Mouse (Mus musculus) monocyte, adult 59 days (primary cell): ENCODE data around the gene Myrfl. TPM values are rescaled to one million over a fixed set of nuclear protein-coding genes. Genes with fewer than 3 reads are reported as not detected.

Experiments
- total RNA-seq, 2 experiments: library from RNA; stranded (reverse); gene quantifications; one replicate each; pipeline ENCODE4 v1.2.4; 2023

The Myrfl gene
- total RNA-seq, result not detected

DNA sequence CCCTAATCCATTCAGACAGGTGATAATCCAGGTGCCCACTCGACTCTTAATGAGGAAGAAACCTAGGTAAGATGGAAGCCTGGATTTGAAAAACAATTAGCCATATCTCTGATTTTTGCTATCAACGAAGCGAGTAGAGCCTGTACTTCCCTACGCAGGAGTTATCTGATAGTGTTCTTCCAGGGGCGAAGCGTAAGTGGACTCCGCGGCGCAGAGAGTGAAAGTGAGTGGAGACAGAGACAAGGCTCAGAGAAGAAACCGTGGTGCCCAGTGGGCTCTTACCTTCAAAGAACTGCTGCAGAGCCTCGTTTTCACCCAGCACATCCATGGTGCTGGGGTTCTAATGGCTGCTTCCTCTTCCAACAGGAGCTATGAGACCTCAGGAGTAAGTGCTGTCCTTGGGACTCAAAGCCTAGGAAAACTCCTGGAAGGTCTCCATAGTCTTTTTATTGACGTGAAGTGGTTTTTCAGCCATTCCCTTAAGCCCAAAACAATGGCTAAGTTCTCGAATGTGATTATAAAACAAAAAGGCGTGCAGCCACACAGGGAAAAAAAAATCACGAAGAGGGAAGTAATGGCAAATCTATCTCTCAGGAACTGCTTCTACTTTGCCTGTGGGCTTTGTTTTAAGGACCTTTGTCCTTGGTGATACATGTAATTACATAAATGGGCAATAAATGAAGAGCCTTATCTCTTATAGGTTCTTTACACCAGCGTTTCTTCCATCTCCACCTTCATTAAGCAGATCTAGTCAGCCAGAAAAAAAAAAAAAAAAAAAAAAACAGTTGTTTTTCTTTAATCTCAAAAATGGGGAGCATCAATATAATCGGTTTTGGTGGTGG, at the start of gene Myrfl:
Gene Myrfl (minus strand): TSS at position 584 of the 842 bp plus-strand sequence.

Other genes starting within 250 kb of the Myrfl start
- gene Rab3ip, start 53.9 kb upstream of the Myrfl start, total RNA-seq, result 10 to 100 TPM; 13.7 to 16.0 TPM
- gene Gm10271, start 75.7 kb upstream of the Myrfl start, total RNA-seq, result not detected
- not detected for gene Best3, start 89.4 kb upstream of the Myrfl start, total RNA-seq
- gene Lrrc10, start 148.4 kb upstream of the Myrfl start, total RNA-seq, result not detected
- 100 to 1,000 TPM; 134 to 141 TPM for gene Cct2, start 166.9 kb upstream of the Myrfl start, total RNA-seq